Mouse (Mus musculus) fibroblast of lung, adult 2 months (primary cell): ENCODE results near the gene Mta2.

ENCODE experiments used
- DNase-seq: peaks from one replicate; pipeline ENCODE4 v3.0.0-alpha.2; 2011; ENCODE audit warnings: low read depth

Mta2 gene

DNA sequence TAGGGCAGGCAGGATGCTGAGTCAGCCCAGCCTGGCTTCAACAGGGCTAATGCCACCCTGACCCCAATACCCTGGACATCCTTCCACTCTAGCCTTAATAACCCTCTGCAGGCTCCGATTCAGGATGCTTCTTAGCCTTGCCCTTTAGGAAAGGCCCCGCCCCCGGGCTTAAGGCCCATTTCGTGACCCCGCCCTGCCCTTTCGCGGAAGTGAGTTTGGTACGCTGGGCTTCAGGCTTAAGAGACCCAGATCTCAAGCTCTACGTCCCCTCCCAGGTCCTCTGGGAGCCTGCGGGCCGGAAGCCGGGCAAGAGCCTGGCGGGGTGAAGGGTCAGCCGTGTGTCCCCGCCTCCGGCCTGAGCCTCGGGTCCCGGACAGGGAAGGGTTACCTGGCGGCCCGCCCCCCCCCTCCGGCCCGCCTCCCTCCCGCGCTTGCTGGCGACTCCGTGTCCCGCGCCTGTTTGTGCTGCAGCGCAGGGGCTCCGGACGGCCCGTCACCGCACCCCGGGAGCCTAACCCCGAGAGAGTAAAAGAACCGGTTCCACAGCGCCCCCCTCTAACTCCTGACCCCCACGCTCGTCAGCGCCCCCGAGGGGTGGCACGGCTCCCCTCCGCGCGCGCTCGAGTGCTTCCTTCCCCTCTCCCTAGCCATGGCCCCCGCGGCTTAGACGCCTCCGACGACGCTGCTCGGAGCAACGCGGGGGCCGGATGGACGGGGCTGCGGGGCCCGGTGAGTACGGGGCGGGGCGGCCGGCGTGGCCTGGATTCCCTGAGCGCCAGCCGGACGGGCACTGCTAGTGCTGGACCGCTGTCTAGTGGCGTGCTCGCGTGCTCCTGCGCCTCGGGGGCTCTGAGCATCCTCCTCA lies 12.2 kb upstream of the Mta2 start, which contains the start of the genes Rom1 and Eml3:
Gene Rom1 (minus strand): TSS at position 133 of the 865 bp plus-strand sequence.
Gene Eml3 (plus strand): TSS at position 329 of the 865 bp plus-strand sequence.
- DNase-seq = peak; percentile 56

DNA sequence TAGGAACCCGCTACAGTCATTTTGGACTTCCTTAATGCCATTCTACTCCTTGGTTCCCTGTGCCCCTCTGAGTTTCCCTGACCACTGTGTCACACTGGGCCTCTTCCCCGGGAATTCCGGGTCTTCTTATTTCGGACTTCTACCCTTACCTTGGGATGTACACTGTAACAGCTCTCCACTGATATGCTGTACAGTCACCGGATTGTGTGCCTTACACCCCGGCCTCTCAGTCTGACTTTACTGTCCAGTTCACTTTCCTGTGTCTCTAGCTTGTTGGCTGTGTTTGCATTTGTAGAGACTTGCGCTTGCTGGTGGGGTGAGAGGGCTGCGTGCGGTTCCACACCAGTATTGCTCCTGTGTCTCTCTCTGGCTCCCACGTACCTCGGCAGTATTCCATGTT lies 11.6 kb upstream of the Mta2 start:
- DNase-seq = no peak

DNA sequence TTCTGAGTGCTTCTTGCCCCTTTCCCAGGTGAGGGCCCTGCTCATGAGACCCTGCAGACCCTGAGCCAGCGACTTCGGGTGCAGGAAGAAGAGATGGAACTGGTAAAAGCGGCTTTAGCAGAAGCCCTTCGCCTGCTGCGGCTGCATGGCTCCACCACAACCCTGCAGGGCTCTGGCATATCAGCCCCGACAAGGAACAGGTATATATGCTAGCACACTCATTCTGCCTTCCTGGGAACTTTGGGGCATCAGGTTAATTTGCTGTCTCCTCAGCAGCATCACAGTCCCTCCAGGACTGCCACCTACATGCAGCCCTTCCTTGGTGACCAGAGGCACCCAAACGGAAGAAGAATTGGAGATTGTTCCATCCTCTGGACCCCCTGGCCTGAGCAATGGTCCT lies 10.9 kb upstream of the Mta2 start:
- DNase-seq = no peak

DNA sequence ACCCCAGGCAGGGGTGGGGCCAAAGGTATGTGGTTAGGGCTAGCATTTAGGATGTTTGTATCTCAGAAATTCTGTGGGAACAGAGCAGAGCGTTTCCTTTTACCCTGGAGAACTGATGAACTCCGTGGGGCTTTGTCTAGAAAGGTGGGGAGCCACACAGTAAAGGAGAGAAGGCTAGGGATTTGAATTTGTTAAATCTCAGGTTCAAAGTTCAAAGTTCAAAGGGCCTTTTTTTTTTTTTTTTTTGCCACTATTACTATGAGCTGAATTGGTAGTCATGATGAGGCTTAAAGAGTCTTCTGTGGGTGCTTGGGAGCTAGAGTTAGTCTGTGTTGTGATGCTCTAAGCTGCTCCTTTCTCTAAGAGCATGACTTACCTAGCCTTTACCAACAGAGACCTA lies 4.9 kb upstream of the Mta2 start:
- DNase-seq = no peak

DNA sequence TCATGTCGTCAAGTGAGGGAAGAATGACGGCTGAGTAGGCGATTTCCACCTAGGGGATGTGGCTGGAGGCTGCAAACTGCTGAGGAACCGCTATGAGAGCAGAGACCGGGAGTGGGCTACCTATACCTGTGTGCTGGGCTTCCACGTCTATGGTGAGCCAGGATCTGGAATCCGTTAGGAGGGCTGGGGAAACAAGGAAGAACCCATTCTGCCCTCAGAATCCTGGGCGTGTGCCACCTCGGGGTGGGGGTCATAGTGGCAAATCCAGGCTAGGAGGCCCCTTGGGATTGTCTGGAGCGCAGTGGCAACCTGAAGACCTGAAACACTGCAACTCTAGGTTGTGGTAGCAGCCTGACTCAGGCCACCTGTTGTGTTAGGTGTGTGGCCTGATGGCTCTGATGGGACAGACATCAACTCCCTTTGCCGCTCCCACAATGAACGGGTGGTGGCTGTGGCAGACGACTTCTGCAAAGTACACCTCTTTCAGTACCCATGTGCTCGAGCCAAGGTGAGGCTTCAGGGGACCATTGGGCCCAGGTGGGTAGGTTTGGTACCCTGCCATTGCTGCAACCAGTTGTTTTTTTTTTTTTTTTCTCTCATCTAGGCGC lies 1.0 kb upstream of the Mta2 start:
- no peak for DNase-seq

DNA sequence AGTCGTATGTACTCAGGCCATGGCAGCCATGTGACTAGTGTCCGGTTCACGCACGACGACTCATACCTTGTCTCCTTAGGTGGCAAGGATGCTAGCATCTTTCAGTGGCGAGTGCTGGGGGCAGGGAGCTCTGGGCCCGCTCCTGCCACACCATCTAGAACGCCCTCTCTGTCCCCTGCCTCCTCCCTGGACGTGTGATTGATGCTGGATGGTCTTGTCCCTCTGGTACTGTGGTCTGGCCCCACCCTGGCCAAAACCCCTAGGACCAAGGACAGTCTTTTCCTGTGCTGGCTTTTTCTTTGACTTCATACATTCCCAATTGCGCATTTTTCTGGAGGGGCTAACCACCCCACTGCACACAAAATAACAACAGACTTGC lies 550 bp upstream of the Mta2 start:
- no peak for DNase-seq

DNA sequence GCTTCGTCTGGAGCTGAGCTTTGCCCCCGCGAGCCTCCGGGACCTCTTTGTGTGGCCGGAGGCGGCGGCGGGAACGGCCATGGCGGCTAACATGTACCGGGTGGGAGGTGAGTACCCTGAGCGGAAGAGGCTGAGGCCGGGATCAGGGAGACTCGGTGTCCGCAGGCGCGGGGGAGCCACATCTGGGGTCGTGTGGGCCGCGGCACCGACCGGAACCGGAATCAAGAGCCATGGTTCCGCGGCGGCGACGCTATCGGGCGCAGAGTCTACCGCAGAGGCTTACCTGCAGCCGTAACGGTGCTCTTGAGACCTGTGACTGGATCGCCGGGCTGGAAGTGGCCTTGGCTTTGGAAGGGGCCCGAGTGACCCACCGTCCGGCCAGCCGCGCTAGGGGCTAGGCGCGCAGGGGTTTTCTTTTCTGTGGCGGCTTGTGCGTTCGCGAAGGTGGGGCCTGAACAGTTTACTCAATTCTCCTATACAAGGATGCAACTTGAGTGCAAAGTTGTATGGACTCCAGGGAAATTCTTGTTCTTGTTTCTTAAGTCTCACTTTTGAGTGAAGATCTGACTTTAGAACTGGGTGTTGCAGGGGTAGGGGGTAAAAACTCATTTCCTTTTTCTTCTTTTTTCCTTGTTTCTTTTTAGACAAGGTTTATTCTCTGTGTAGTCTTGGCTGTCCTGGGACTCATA lies 745 bp downstream of the Mta2 start:
- no peak for DNase-seq

DNA sequence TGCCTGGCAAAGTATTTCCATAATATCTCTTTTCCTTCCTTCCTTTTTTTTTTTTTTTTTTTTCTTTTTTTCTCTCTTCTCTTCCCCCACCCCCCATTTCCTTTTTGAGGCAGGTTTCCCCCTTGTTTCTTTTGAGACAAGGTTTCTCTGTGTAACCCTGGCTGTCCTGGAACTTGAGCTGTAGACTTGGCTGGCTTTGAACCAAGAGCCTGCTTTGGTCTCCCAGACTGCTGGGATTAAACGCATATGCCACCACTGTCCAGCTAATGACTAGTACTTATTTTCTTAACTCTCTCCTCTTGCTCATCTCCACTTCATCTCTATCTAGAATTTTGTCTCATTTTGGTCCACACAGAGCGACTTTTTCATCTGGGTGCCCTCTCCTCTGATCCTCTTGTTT lies 1.4 kb downstream of the Mta2 start:
- DNase-seq = no peak

DNA sequence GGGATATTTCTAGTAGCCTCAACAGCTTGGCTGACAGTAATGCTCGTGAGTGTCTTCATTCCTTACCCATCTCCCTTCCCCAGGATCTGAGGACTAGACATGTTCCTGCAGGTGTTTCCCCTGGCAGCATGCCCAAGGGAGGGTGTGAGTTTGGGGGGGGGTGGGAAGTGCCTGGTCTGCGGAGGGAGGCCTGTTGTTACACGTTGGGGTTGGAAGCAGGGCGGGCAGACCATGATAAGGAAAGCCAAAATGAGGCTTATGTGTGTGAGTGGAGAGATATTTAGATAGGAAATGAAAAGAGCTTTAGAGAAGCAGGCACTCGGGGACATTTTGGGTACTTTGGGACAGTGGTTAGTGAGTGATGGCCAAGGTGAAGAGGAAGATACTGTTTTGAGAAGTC lies 2.4 kb downstream of the Mta2 start:
- DNase-seq = no peak

DNA sequence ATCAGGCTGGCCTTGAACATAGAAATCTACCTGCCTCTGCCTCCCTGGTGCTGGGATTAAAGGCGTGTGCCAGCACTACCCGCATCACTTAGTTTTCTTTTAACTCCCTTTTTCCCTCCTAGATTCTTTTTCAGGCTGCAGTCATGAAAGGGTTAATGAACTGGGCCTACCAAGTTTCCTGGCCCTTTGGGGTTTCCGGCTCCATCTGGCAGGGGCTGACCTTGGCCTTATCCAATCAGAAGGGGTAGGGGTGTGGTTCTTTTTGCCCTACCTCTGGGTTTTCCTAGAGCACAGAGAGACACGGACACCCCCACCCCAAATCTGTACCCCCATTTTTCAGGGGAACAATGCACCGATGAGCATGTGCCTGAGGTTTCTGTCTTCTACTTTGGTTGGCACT lies 3.1 kb downstream of the Mta2 start:
- DNase-seq = peak; percentile 57

DNA sequence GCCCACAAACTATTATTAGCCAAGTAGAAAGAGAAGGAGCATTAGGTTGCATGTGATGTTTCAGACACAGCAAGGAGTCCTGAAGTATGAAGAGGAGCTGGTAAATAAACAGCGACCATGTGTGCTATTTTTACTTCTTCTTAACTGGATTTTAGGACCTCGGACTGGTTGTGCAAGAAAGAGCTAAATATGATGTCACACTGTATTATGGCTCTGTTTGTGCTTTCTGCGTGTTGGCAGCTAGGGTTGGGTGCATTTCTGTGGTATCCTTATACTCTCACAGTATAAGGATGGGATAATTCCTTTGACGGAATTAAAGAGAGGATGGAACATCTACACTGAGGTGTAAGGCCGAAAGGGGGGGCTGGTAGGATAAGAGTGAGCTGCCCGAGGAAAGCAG lies 3.6 kb downstream of the Mta2 start:
- DNase-seq = no peak

DNA sequence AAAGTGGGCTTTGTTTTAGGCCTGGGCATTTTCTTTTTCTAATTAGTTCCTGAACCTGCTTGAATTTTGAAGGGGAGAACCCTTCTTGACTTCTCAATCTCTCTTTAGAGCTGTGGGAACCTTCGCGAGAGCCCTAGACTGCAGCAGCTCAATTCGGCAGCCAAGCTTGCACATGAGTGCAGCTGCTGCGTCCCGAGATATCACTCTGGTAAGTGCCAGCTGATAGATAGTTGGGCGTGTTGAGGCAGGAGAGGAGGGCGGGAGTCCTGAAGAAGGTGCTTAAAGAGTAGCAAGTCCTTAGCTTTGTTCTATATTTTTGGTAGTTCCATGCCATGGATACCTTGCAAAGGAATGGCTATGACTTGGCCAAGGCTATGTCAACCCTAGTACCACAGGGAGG lies 5.3 kb downstream of the Mta2 start:
- no peak for DNase-seq

DNA sequence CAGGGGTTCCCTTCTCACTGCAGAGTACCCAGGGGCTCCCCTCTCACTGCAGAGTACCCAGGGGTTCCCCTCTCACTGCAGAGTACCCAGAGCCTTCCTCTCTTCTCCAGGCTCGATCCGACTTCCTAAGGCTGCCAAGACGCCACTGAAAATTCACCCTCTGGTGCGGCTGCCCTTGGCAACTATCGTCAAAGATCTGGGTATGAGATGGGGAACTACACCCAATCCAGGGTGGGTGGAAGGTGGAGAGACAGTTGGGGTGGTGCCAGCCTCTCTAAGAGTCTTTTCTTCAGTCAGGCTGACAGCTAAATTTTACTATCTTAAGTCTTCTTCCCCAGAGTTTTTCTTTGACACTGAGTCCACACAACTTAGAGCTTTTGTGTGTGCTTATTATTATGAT lies 8.5 kb downstream of the Mta2 start:
- DNase-seq = no peak

DNA sequence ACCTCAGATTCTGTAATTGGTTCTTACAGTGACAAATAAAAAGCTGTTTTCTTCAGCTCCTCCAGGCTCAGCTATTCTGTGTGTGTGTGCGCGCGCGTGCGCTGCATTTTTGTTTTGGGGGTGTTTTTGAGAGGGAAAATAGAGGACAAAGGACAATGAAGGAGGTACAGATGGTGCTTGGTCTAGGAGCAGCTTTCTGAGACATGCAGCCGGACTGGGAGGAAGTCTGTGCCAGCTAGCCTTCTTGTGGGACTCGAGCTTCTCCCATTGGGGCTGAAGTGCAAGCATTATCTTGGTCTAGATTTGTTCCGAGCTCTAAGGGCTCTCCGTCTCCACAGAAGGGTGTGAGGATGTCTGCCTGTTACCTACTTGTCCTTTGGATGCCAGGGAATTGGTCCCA lies 10.6 kb downstream of the Mta2 start:
- DNase-seq = no peak

DNA sequence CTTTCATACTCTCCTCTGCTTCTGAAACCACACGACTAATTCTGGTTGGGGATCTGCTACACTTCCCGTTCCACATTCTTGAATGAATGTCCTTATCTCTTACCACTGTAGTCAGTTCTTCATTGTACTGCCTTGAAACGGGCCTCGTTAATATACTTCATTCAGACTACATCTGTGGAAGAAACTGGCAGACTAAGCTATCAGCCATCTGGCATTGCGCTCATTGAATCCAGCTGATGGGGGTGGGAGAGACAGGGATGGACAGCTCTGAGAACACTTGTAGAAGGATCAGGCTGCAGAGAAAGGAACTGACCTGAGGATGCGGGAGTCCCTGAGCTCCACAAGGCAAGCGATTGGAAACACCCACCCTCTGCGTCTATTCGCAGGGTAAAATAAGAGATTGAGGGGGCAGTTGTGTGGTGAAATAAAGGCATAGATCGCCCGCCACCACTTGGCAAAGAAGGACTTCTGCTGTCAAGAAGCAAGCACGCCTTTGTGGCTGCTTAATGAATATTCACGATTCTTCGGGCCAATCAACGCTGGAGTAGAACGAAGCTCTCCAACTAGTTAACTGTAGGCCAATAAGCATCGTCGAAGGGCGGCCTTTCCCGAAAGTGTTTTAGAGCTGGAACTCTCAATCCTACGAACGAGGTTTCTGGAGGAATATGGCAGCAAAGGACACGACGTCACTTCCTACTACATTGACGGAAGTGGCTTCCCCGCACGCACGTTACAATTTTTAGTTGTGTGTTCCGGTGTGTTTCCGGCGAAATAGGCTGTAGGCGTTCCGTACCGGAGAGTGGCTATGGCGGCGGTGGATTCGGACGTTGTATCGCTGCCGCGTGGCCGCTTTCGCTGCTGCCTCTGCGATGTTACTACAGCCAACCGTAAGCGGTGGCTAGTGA lies 11.7 kb downstream of the Mta2 start, which contains the start of gene Tut1:
Gene Tut1 (plus strand): TSS at position 713 of the 905 bp plus-strand sequence.
- peak; percentile 99 for DNase-seq

DNA sequence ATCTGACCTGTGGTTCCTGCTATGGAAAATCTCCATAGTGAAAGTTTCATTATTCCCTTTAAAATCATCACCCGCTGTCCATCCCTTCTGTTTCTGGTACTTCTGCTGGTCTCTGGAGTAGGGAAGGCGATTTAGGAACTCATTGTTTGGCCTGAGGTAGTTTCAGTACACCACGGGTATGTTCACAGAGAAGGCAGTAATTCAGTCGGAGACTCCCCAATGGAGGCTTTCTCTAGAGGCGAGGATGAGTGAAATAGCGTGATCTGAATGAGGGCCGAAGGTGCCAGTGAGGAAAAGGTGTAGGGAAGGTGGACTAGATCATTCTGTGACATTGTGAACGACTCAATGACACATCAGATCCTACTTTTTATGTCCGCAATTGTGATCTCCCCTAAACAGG lies 12.5 kb downstream of the Mta2 start:
- no peak for DNase-seq

DNA sequence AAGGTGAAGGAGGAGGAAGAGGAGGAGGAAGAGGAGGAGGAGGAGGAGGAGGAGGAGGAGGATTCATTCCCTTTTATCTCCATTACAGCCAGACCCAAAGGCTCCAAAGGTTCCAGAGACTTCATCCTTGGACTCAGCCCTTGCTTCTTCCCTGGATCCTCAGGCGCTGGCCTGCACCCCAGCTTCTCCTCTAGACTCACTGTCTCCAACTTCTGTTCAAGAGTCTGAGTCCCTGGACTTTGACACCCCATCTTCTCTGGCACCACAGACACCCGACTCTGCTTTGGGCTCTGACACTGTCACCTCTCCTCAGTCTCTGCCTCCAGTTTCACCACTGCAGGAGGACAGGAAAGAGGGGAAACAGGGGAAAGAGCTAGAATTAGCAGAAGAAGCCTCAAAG lies 20.6 kb downstream of the Mta2 start:
- no peak for DNase-seq

DNA sequence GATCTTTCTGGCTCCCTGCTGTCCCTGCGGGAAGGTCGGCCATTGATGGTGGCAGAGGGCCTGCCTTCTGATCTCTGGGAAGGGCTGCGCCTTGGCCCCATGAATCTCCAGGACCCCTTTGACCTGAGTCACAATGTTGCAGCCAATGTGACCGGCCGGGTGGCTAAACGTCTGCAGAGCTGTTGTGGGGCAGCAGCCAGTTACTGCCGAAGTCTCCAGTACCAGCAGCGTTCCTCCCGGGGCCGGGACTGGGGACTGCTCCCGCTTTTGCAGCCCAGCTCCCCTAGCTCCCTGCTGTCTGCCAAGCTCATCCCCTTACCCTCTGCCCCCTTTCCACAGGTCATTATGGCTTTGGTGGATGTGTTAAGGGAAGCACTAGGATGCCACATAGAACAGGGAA lies 23.4 kb downstream of the Mta2 start:
- DNase-seq = no peak

DNA sequence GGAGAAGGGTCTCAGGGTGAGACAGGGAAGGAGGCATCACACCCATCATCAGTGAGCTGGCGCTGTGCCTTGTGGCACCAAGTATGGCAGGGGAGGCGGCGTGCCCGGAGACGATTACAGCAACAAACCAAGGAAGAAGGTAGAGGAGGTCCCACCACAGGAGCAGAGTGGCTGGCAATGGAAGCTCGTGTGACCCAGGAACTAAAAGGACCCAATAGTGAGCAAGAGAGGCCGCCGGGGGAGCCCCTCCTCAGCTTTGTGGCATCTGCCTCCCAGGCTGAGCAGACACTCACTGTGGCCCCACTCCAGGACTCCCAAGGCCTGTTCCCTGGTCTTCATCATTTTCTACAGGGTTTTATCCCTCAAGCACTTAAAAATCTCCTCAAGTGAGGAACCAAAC lies 24.1 kb downstream of the Mta2 start:
- DNase-seq = no peak

DNA sequence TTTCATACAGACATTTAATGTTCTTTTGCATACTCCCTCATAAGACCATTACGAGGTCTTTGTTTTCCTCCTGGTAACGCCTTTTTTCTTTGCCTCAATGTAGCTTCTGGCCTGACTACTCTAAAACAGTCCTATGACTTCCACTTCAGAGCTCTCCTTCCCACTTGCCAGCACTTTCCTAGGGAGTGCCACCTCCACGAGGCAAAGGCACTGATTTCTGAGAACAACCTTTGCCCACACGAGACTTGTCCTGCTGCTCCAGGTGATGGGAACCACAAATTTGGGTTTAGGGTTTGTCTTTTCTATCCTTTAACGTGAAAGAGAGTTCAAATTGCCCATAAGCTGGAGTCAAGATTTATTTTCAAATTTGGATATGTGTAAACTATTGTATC lies 24.5 kb downstream of the Mta2 start:
- DNase-seq = no peak

DNA sequence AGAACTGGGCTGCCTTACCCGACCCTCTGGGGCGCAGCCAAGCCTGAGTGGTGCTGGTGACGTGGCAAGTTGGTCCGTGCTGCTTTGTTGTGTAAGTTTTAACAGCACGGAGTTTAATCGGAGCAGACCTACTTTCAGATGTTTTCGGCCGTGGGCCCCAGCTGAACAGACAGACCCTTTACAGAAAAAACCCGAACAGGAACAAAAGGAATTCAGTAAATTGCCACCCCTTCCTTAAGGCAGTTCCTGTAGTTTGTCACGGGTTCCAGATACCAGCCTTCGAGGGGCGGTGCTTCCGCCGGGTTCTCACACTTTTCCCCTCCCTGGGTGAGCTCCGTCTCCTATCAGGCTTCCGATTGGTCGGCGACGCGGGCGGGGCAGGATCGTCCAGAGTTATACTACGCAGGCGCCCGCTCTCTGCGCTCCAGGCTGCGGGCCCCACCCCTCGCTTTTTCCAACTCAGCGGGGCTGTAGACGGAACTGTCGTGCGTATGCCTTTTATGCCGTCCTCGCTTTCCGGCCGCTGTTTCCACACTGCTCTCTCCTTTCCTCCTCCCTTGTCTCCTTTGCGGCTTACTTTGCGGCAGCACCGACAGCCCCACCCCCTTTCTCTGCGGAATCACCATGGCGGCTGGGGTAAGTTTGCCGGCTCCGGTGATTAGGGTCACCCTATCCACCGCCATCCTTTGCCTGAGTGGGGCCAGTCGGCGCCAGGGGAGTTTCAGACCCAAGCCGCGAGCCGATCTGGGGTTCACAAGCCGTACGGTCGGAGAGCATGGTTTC lies 25.1 kb downstream of the Mta2 start, which contains the start of gene Eef1g:
Gene Eef1g (plus strand): TSS at position 452 of the 783 bp plus-strand sequence.
- DNase-seq = peak; percentile 99
